Mouse (Mus musculus): ENCODE measurements at regions not wholly inside any gene's neighbourhood (a gene's known extent, or its start where the extent isn't known, plus 50 kb on each side); places are given as distances from the start of the nearest gene placed in this dataset.

DNA sequence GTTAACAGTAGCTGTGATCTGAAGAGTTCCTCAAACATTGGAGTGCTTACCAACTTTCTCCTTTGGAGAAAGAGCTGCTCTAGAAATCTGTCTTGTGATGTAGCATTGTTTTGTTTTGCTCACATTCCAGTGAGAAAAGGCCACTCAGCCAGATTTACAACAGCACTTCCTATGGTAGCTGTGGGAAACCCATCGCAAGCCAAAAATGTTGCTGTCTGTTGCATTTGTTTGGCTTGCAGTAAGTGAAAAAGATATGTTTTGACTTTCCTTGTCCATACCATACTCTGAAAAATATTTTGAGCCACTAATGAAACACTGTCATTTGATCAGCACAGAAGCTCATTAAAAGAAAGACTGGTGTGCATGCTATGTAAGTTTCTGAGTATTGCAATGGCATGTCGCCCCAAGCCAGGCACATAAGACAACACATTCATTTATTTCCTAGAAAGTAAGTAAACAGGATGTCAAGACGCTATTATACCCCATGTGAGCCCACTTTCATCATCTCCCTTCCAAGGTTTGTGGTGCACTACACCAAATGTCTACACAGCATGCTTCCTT is 66.2 kb downstream of the Car2 start:
- no peak for DNase-seq
- intact Hi-C loops (cut with DNase I), result no loop called here

DNA sequence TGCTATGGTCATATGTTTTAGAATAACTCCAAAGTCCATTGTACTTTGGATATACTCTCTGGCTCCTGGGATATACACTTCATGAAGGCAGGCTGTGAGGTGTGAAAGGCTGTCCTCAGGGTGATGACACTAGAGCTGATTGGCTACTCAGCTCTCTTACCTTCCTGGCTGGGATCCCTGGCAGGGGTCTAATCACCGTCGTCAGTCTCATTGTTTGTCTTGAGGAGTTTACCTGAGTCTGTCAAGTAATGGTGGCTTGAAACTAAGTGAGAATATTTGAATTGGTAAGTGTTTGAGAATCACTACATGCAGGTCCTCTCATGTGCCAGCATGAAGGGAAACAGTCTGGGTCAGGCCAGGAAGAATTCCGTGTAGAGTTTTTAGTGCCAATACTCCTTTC is 66.9 kb downstream of the Car2 start:
- intact Hi-C loops (cut with DNase I), result no loop called here
- no peak for DNase-seq

DNA sequence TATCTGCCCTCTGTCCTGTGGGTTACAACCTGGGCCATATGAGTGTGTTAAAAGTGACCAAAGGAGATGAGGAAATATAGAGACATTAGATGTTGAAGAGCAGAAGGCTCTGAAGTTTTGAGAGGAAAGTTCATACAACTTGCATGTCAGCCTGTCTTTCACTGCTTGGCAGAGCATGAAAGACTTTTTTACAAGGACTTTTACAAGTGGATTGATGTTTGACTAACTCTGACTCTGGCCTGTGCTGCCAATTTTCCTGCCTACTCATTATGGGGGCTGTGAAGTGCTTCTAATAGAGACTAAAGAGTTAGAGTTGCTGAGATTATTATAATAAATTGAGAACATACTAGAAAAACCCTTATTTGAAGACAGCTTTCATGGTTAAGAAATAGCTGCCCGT is 71.4 kb downstream of the Car2 start:
- intact Hi-C loops (cut with DNase I), result no loop called here
- no peak for DNase-seq

DNA sequence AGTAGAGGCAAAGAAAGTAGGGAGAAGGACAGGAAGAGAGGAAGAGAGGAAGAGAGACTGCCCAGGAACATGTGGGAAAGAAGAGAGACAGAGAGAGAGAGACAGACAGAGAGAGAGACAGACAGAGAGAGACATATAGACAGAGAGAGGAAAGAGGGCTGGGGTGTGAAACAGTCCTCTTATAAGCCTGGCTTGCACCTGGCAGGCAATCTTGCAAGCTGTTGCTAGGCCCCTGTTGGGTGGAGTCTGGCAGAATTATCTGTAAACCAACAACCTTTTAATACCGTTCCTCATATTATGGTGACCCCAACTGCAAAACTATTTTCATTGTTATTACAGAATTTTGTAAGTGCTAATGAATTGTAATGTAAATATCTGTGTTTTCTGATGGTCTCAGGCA is 72.2 kb downstream of the Car2 start:
- DNase-seq, result no peak
- intact Hi-C loops (cut with DNase I), result no loop called here

DNA sequence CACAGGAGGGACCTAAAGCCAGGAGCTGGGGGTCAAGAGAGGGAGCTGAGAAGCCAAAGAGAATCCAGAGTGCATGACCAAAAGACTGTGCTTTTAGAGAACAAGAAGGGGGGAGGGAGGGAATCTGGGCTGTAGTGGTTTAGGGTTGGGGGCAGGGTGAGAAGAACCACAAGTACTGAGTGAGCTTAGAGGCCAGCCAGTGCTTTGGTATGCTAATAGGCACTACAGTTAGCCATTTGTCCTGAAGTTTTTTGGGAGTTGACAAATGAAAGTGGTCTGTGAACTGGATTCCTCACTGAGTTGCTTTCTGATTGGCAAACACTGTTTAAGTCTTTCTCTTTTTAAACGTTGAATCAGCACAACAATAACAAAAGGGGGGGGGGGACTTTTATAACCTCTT is 73.5 kb downstream of the Car2 start:
- intact Hi-C loops (cut with DNase I), result no loop called here
- DNase-seq, result no peak

DNA sequence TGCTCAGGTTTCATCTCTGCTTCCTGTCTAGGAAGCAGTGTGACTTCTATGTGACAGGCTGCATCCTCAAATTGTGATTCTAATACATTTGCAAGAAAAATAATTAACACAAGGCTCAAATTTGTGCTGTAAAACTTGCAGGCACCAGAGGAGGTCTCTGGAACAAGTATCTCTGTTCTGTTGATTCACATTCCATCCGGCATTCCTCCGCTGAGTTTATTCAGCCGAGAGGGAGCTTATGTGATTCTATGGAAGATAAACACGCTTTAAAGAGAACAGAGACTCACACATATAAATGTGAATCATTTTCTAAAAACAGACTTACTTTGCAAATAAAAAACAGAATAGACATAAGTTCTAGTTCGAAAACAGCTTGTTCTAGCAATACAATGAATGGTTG is 78.7 kb downstream of the Car2 start:
- intact Hi-C loops (cut with DNase I), result no loop called here
- no peak for DNase-seq

DNA sequence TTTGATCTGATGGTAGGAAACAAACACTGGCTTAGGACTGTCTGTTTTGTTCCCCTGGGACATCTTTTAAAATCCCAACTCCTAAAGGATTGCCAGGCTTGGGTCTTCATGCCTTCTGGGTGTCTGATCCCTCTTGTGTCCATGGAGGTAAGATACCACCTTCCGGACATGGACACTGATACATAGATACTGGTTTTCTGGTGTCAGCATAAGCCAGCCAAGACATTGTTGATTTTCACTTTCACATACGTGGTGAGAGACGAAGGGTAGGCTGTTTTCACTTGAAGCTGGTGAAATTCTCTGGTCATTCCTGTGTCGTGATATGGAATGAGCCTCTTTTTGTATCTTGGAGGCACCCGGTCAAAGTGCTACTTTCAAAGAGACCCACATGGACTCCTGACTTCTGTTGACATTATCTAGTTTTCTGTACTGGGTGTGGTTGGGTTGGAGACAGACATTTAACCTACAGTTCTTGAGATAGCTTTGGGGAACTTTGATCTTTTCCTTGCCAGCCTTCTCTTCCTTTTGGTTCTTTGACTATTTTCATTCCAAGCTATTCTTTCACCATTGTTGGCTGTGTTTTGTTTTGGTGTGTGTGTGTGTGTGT is 79.5 kb downstream of the Car2 start:
- no peak for DNase-seq
- intact Hi-C loops (cut with DNase I), result no loop called here

DNA sequence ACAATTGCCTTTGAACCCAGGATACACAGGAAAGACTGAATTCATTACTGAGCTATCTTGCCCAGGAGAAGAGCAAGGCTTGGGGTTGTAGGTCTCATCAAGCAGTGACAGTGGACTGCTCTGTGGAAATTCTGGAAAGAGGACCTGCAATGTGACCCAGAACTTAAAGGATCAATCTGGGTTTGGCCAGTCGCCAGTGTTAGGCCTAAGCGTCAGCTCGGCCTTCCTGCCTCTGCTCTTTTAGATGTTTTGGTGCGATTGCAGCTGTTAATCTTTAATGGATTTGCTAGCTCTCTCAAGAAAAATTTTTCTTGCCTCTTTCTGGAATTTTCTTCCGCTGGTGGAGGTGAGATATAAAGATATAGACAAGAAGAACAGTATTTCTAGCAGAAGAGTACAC is 81.2 kb downstream of the Car2 start:
- no peak for DNase-seq

DNA sequence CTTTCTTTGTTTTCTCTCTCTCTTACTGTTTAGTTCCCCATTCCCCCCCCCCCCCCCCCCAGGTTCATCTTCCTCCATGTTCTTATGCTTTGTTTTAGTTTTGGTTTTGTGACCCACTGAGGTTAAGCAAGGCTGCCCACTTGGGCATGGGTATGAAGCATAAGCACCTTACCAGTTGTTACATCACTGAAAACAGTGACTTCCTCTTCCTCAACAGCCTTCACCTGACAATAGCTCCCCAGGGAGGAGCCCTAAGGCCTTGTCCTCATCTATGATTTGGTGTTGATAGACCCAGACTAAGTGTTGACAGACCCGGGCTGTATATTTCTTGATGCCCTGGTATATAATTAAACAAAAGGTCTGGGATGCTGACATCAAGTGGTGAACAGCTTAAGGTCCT is 82.3 kb downstream of the Car2 start:
- intact Hi-C loops (cut with DNase I), result no loop called here
- DNase-seq, result no peak

More for the DNA sequence above, 81.2 kb downstream of the Car2 start:
- intact Hi-C loops (cut with DNase I), result no loop called here

DNA sequence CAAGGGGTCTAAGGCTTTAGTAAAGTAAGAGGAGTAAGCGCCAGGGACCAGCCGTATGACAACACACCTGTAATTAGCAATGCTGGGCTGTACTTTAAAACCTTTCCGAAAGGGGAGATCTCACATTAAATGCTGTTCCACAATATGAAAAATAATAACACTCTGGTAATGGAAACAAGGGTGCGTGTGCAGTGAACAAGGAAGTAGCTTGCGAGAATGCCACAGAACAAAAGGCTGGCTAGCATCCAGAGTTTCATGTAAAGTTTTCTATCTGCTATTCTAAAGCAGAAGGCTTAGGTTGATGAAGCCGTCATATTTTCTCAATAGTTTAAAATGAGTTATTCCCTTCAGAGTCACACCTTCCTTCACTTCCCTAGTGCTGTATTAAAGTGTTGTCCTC is 83.6 kb downstream of the Car2 start:
- DNase-seq, result no peak
- intact Hi-C loops (cut with DNase I), result no loop called here

DNA sequence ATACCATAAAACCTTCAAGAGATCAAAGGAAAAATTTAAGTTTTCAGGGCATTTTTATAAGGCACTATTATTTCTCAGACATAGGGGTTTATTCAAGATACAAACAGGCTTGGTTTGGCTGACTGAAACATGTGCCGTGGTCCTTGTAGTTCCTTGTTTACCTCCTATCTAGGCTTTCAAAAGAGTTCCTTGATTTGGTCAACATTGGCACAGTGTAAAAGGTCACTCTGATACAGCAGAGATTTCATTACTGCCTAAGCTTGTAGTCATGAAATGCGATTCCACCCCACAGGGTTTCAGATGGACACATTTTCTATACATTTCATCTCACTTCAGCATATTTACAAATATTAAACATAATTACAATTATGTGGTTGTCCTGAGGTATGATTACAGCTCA is 85.6 kb downstream of the Car2 start:
- DNase-seq, result no peak
- intact Hi-C loops (cut with DNase I), result no loop called here

DNA sequence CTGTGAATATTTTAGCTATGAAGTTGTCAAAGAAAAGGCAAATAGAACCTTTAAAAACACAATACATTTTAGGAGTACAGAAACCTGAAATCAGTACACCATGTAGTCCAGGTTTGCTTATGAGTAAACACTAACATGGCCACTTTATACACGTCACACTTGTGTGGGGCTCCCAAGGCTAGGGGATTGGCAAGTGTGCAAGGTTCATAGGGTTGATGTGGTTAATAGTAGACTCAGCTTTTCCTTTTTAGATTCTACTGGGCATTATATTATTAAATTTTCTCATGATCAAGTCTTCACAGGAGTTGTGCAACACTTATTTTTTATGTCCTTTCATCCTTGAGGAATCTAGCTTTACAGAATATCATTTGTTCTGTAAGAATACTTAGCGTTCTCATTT is 88.7 kb downstream of the Car2 start:
- intact Hi-C loops (cut with DNase I), result no loop called here

DNA sequence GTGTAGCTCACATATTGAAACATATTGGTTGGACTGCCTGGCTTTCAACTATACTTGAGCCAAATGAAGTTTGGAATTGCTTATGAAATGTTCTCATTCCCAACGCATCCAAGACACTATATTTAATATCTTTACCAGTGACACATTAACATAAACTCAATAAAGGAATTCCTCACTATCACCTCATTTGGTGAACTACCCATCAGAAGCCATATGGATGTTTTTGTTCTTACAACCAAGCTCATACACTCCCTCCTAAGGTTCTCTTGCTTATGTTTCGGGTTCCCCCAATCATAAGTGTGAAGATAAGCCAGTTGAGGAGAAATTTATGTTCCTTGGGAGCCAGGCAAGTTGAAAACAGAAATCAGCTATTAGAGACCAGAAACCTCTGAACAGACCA is 89.1 kb downstream of the Car2 start:
- intact Hi-C loops (cut with DNase I), result no loop called here
- no peak for DNase-seq

More for the DNA sequence above, 88.7 kb downstream of the Car2 start:
- DNase-seq, result no peak

DNA sequence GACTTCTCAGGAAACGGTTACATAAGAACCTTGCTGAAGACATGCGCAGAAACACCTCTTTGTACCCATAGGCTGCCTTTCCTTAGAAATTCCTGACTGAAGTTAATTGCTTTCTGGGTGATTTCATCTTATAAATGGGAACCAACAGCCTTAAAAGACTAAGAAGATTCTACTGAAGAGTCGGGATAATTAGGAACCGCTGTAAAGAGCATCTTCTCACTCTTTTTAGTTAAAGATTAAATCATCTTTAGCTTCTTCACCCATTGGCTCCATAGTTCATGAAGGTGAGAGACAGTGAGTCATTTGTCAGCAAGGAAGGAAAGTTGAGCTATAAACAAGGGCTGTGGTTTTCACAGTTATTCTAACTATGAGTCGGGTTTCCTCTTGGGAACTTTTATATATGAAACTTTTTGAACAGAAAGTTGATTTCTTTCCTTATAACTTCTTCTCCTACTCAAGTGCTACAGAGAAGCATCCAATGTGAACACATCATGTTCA is 93.1 kb downstream of the Car2 start:
- intact Hi-C loops (cut with DNase I), result no loop called here
- DNase-seq, result no peak

DNA sequence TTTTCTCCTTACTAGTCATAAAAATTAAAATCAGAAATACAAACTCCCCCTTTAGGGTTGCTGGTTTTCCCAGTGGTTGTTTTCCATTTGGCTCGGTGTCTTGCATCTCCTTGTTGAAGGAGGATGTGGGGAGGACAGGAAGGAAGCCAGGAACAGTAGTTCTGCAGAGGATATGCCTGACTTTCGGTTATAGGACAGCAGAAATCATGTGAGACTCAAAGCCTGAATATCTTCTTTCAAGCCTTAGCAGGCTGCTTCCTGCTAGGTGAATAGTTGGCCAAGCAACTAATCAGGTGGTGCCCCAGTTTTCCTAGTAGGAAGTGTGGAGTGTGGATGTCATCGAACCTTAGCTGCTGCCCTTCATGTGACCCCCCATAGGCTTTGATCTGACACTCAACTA is 103.6 kb downstream of the Car2 start:
- intact Hi-C loops (cut with DNase I), result no loop called here
- DNase-seq, result no peak

DNA sequence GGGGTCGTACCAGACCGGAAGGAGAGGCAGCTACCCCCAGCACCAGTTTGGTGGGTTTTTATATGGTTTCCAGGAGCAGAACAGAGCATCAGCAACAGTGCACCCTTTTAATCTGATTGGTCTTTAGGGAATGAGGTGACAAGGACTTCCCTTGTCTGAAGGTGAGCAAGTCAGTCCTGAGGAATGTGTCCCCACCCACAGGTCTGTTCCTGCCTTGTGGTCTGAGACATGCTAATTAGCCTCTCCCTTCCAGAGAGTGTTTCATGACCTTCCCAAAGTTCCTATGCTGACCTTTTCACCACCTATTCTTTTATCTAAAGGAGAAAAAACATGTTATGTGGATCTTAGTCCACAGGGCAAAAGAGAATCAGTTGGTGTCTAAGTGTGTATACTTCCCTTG is 107.9 kb downstream of the Car2 start:
- intact Hi-C loops (cut with DNase I), result no loop called here
- no peak for DNase-seq

DNA sequence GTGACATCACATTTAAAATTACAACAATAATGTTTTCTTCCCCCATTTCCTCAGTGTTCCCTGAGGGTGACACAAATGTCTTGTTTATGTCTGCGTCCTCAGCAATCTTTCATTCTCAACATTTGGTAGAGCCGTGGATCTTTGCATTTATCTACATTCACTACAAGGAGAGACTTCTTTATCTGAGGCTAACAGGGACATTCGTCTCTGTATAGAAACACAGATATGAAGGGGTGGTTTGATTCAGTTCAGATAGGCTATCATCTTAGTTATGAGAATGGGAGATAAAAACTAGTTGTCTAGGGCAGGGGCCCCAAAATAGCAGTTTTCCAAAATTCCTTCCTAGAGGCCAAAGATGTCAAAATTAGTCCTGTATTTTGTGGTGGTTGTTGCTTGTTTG is 111.2 kb downstream of the Car2 start:
- no peak for DNase-seq
- intact Hi-C loops (cut with DNase I), result no loop called here

DNA sequence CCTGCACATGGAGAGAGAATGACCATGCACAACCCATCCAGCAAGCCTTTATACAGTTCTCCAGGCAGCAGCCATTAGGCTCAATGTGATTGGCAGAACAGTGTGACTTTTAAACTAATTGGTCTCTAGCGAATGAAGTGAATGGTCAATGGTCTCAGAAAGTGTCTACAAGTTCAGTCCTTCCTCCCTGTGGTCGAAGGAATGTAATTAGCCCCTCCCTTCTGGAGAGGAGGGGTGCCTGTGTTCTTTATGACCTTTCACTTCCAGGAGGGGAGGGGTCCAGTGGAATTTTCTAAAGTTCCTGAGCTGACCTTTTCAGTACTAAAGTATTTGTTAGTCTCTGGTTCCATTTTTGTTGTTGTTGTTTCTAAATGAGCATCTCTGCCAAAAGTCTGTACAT is 112.4 kb downstream of the Car2 start:
- no peak for DNase-seq
- intact Hi-C loops (cut with DNase I), result no loop called here

DNA sequence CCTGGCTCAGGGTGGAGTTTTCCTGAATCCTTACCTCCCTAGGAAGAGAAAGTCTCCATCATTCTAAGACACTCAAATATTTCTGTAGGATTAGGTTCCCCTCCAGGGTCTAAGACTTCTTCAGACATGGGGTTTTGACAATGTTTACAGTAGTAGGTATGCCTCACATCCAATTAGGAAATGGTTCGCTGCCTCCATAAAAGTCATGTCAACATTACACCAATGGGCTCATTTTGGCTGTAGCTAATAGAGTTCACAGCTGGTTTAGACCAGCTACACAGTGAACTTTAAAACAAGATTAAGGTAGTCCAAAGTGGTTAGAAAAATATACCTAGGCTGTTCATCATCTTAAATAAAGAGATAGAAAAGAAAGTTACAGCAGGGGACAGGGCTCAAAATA is 113.3 kb downstream of the Car2 start:
- intact Hi-C loops (cut with DNase I), result no loop called here
- no peak for DNase-seq

DNA sequence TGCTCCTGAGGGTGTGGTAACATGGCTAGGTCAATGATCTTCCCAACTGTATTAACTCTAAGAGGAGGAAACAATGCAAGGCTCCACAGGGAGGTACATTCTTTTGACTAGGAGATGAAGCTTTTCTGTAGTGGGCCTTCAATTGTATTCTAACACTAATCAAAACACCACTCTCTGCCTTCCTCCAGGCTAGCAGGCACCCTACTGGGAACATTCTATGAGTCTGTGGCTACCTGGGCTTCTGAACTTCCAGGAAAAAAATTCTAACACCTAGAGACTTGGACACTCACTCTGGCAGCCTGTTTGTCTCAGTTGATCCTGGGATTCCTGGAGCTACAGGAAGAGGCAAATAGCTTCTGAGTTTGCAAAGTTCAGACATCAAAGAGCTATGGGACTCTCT is 113.8 kb downstream of the Car2 start:
- intact Hi-C loops (cut with DNase I), result no loop called here
- DNase-seq, result no peak

DNA sequence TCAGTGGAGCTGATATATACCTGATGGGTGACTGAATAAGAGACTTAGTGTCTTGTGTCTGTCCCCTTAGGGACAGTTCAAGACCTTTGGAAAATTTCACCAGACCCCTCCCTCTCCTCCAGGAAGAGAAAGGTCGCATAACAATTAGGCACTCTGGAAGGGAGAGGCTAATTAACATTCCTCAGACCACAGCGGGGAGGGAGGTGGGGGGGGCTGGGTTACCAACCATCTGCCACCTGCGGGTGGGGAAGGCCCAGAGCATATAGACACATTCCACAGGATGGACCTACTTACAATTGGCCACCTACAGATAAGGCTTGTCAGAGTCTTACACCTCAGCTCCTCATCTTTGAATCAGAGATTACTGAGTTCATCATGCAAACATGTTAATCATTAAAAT is 114.6 kb downstream of the Car2 start:
- DNase-seq, result no peak
- intact Hi-C loops (cut with DNase I), result no loop called here

DNA sequence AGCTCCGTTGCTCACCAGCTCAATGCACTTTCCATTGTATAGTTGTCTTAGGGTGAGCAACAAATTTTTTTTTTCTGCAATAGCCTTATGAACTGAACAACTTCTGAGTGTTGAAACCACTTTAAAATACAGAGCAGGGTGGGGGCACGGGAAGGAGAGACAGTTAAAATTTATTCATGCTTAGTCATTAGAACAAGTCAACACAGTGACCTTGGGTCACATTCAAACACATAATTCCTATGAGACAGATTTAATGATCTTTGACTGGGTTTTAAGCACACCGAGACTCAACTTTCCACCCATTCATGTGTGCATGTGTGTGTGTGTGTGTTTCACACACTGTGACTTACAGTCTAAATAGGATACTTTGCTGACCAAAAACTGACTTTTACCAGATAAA is 121.7 kb downstream of the Car2 start:
- intact Hi-C loops (cut with DNase I), result no loop called here
- no peak for DNase-seq

DNA sequence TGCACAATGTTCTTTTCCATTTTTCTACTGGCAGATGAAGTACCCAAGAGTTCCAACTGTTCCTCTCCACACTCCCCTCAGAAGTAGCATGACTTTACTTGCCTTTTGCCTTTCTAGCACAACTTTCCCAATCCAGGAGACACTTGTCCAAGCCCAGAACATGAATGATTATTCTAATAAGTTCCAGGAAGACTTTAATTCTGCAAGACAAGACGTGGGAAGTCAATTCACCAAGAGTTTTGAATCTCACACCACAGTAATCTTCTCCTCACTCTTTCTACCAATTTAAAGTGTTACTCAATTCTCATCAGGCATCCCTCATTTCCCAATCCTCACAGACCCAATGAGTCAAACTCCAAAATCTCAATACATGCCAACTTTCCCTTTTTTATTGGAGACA is 122.4 kb downstream of the Car2 start:
- no peak for DNase-seq
- intact Hi-C loops (cut with DNase I), result no loop called here

Measured in heart, postnatal 10 days (tissue).